Mouse (Mus musculus) hindbrain, embryonic 10.5 days (tissue): ENCODE measurements at regions not wholly inside any gene's neighbourhood (a gene's known extent, or its start where the extent isn't known, plus 50 kb on each side); places are given as distances from the start of the nearest gene placed in this dataset.

Experiments
- DNase-seq: peaks from one replicate; pipeline ENCODE4 v3.0.0-alpha.2; 2017; ENCODE audit warnings: low spot score
- H3K27ac ChIP-seq: fragments of 300-500 bp; sonication (generic); 2 replicates; pipeline ENCODE4 v1.5.1; 2016; ENCODE audit warnings: mild to moderate bottlenecking, moderate library complexity
- H3K27me3 ChIP-seq: fragments of 300-500 bp; sonication (generic); 2 replicates; pipeline ENCODE4 v1.6.1; 2016; ENCODE audit warnings: mild to moderate bottlenecking; ENCODE audit not compliant: poor library complexity, insufficient read depth, severe bottlenecking
- H3K36me3 ChIP-seq: fragments of 300-500 bp; sonication (generic); 2 replicates; pipeline ENCODE4 v1.6.1; 2016; ENCODE audit warnings: mild to moderate bottlenecking, moderate library complexity
- H3K4me1 ChIP-seq: fragments of 300-500 bp; sonication (generic); replicated peaks from 2 replicates; pipeline ENCODE4 v1.6.1; 2016; ENCODE audit warnings: mild to moderate bottlenecking
- H3K4me3 ChIP-seq: fragments of 300-500 bp; sonication (generic); 2 replicates; pipeline ENCODE4 v1.5.1; 2016; ENCODE audit warnings: mild to moderate bottlenecking, moderate library complexity
- H3K9me3 ChIP-seq: fragments of 300-500 bp; sonication (generic); 2 replicates; pipeline ENCODE4 v1.6.1; 2016; ENCODE audit warnings: mild to moderate bottlenecking, moderate library complexity
- WGBS: fragments of 180-500 bp; shearing (Covaris S2); methylation state at CpG from one replicate; pipeline ENCODE4 v1.1.7; 2016; 5-methylcytosine and 5-hydroxymethylcytosine counted together

DNA sequence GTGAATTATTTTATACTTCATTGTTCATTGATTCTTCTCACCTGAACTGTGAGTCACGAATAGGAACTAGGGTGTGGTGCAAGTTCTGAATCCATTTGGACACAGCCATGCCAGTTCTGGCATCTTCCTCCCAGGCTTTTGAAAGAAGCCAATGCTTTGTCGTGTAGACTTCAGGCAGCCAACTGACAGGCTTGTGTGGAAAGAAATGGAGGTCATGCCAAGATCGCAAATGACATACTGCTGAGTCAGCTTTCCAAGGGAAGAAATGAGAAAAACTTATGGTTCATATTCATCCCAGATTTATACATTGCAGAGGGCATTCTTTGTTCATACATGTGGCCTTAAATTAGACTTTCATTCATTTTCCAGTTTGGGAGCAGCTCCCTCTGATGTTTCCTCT is 285.8 kb upstream of the Ndst3 start:
- no peak overlapping the region for H3K27ac ChIP-seq
- no peaks in the 10 kb centered on the region for H3K4me1 ChIP-seq
- H3K27me3 ChIP-seq: no peaks in the 10 kb centered on the region
- H3K4me3 ChIP-seq: no peak overlapping the region
- no peaks in the 10 kb centered on the region for H3K9me3 ChIP-seq
- H3K36me3 ChIP-seq: no peaks in the 10 kb centered on the region
- DNase-seq: no peak
- 89% methylated on average over 3 of the region's 3 CpGs for WGBS

DNA sequence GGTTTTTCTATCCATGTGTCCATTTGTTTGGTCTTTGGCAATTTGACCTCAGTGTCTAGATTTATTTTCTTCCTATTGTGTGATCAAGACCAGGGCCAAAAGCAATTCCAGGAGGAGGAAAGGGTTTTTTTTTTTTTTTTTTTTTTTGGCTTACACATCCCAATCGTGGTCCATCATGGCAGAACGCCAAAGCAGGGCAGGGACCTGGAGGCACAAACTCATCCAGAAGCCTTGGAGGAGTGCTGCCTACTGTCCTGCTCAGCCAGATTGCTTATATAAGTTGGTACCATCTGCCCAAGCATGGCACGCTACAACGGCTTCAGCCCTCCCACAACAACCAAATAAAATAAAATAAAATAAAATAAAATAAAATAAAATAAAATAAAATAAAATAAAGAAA is 286.5 kb upstream of the Ndst3 start:
- no peaks in the 10 kb centered on the region for H3K27me3 ChIP-seq
- no peaks in the 10 kb centered on the region for H3K9me3 ChIP-seq

GRCm38 (mm10) chr3:123983045-123983444 is 292.4 kb upstream of the Ndst3 start:
- Histone ChIP-seq H3K4me1 (no peaks in the 10 kb centered on the region), H3K36me3 (no peaks in the 10 kb centered on the region), H3K4me3 (no peak overlapping the region), H3K27ac (no peak overlapping the region), H3K27me3 (no peaks in the 10 kb centered on the region), H3K9me3 (no peaks in the 10 kb centered on the region)
- DNase-seq: no peak

More for the DNA sequence above, 286.5 kb upstream of the Ndst3 start:
- Histone ChIP-seq H3K4me3 (no peak overlapping the region), H3K4me1 (no peaks in the 10 kb centered on the region), H3K27ac (no peak overlapping the region), H3K36me3 (no peaks in the 10 kb centered on the region)
- DNase-seq: no peak
- 90% methylated on average over 4 of the region's 4 CpGs for WGBS

- Histone ChIP-seq H3K27me3 (no peaks in the 10 kb centered on the region), H3K4me1 (no peaks in the 10 kb centered on the region), H3K9me3 (no peaks in the 10 kb centered on the region), H3K27ac (no peak overlapping the region), H3K4me3 (no peak overlapping the region), H3K36me3 (no peaks in the 10 kb centered on the region)
- no peak for DNase-seq
- 84% methylated on average over 1 of the region's 1 CpGs for WGBS
Measured at GRCm38 (mm10) chr3:123983530-123983929, 292.9 kb upstream of the Ndst3 start.

GRCm38 (mm10) chr3:123984028-123984427 is 293.4 kb upstream of the Ndst3 start:
- Histone ChIP-seq H3K9me3 (no peaks in the 10 kb centered on the region), H3K27me3 (no peaks in the 10 kb centered on the region), H3K4me3 (no peak overlapping the region), H3K36me3 (no peaks in the 10 kb centered on the region), H3K27ac (no peak overlapping the region), H3K4me1 (no peaks in the 10 kb centered on the region)
- 68% methylated on average over 1 of the region's 1 CpGs for WGBS
- no peak for DNase-seq

- no peaks in the 10 kb centered on the region for H3K27me3 ChIP-seq
- H3K27ac ChIP-seq: no peak overlapping the region
- no peaks in the 10 kb centered on the region for H3K9me3 ChIP-seq
- 90% methylated on average over 3 of the region's 3 CpGs for WGBS
- no peak overlapping the region for H3K4me3 ChIP-seq
- no peak for DNase-seq
- no peaks in the 10 kb centered on the region for H3K4me1 ChIP-seq
- H3K36me3 ChIP-seq: no peaks in the 10 kb centered on the region
Measured at GRCm38 (mm10) chr3:123999957-124000616, 309.4 kb upstream of the Ndst3 start.

- H3K27ac ChIP-seq: no peak overlapping the region
- H3K27me3 ChIP-seq: no peaks in the 10 kb centered on the region
- no peaks in the 10 kb centered on the region for H3K9me3 ChIP-seq
- 83% methylated on average over 1 of the region's 1 CpGs for WGBS
- no peak for DNase-seq
- no peak overlapping the region for H3K4me3 ChIP-seq
- H3K36me3 ChIP-seq: no peaks in the 10 kb centered on the region
- no peaks in the 10 kb centered on the region for H3K4me1 ChIP-seq
Measured at GRCm38 (mm10) chr3:124000883-124001282, 310.2 kb upstream of the Ndst3 start.

DNA sequence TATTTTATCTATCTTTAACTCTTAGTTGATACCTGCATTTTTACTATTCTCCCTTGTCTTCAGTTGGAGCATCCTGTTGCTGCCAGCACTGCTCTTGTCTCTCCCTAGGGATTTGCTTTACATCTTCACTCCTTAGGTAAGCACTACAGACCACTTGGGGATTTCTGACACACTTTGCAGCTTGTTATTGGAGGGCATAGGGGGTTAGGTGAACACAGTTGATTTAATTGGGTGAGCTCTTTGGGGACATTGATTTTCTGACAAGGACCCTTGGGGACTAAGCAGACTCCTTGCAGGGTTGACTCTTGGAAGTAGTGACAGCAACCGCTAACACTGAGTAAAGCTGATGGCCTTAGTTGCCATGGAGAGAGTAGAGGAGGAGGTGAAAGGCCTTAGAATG is 309.0 kb upstream of the Tram1l1 start:
- no peaks in the 10 kb centered on the region for H3K9me3 ChIP-seq
- DNase-seq: no peak
- H3K27me3 ChIP-seq: no peaks in the 10 kb centered on the region
- WGBS: 77% methylated on average over 1 of the region's 1 CpGs
- H3K36me3 ChIP-seq: no peaks in the 10 kb centered on the region
- no peak overlapping the region for H3K4me3 ChIP-seq
- H3K27ac ChIP-seq: no peak overlapping the region
- no peaks in the 10 kb centered on the region for H3K4me1 ChIP-seq

DNA sequence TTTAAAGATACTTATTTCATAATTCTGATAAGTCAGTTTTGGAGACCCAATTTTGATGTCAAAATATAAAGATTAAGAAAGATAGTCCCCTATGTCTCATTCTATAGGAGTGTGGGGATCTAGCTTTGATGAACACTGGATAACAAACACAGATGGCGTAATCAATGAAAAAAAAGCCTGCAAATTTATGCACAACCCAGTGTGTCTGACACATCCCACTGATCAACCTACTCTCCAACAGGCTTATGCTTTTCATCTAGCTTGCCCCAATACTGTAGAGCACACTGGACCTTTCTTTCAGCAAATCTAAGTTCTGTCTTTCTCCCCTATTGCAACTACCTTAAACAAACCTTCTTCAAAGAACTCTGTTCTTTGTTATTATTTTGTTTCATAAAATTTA is 302.0 kb upstream of the Tram1l1 start:
- no peak for DNase-seq
- H3K27me3 ChIP-seq: no peaks in the 10 kb centered on the region
- 92% methylated on average over 1 of the region's 1 CpGs for WGBS
- H3K4me3 ChIP-seq: no peak overlapping the region
- no peak overlapping the region for H3K27ac ChIP-seq
- no peaks in the 10 kb centered on the region for H3K9me3 ChIP-seq
- H3K4me1 ChIP-seq: no peaks in the 10 kb centered on the region
- H3K36me3 ChIP-seq: no peaks in the 10 kb centered on the region

DNA sequence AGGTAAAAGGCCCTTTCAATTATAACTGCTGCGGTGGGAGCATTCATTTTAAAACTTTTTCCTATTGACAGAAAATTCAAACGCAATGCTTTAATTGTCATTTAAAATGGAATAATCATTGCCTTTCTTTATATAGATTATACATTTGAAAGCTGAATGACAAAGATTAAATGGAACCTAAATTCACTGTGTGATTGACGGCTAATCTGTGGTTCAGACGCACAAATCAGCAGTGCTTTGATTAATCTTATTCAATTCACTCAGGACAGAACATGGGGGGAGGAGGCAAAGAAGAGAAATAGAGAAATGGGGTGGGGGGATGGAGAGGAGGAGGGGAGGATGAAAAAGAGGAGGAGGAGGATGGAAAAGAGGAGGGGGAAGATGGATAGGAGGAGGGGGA is 294.5 kb upstream of the Tram1l1 start:
- H3K4me3 ChIP-seq: no peak overlapping the region
- DNase-seq: no peak
- 76% methylated on average over 4 of the region's 4 CpGs for WGBS
- no peaks in the 10 kb centered on the region for H3K4me1 ChIP-seq
- H3K27ac ChIP-seq: no peak overlapping the region
- H3K27me3 ChIP-seq: no peaks in the 10 kb centered on the region
- H3K36me3 ChIP-seq: no peaks in the 10 kb centered on the region
- no peaks in the 10 kb centered on the region for H3K9me3 ChIP-seq

DNA sequence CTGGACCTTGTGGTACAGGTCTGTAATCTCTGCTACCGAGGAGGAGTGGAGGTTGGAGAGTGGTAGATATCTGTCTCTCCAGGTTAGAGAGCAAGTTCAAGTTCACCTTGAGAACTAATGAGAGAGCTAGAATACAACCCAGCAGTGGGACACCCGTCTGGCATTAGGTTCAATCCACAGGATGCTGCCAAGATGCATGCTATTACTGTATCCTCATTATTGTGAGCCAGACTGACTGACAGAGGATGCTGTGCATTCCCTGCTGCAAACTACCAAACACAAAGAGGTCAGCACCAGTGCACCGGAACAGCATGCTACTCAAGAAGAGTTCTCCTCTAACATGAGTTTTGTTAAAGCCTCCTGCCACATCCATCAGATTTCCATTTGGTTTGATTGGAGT is 253.6 kb upstream of the Tram1l1 start:
- H3K27ac ChIP-seq: no peak overlapping the region

GRCm38 (mm10) chr3:124067538-124067937 is 253.1 kb upstream of the Tram1l1 start:
- H3K4me1 ChIP-seq: no peaks in the 10 kb centered on the region

More for the DNA sequence above, 253.6 kb upstream of the Tram1l1 start:
- H3K27me3 ChIP-seq: no peaks in the 10 kb centered on the region
- no peak for DNase-seq
- no peak overlapping the region for H3K4me3 ChIP-seq
- no peaks in the 10 kb centered on the region for H3K9me3 ChIP-seq
- 78% methylated on average over 3 of the region's 3 CpGs for WGBS
- H3K4me1 ChIP-seq: no peaks in the 10 kb centered on the region
- H3K36me3 ChIP-seq: no peaks in the 10 kb centered on the region

DNA sequence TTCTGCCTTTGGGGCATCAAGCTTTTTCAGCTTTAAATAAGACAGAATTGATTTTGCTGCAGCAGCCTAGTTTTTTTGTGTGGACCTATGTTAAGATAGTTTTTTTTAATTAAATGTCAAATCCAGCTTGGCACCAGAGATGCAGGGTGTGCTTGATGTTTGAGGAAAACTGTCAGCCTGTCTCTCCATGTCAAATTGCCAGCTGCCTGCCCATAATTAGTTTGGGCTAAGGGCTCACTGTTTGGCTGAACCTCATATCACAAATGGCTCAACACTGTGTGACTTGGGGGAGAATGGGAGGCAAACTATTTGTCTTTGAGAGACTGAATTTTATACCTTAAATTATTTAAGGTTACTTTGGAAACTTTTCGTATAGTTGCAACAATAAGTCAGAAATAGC is 252.7 kb upstream of the Tram1l1 start:
- H3K27me3 ChIP-seq: no peaks in the 10 kb centered on the region
- no peak for DNase-seq
- H3K9me3 ChIP-seq: no peaks in the 10 kb centered on the region
- no peaks in the 10 kb centered on the region for H3K36me3 ChIP-seq
- WGBS: 88% methylated on average over 1 of the region's 1 CpGs
- no peak overlapping the region for H3K27ac ChIP-seq
- H3K4me1 ChIP-seq: no peaks in the 10 kb centered on the region
- H3K4me3 ChIP-seq: no peak overlapping the region

More at GRCm38 (mm10) chr3:124067538-124067937, 253.1 kb upstream of the Tram1l1 start:
- H3K4me3 ChIP-seq: no peak overlapping the region
- no peaks in the 10 kb centered on the region for H3K27me3 ChIP-seq
- no peak for DNase-seq
- H3K9me3 ChIP-seq: no peaks in the 10 kb centered on the region
- 89% methylated on average over 2 of the region's 2 CpGs for WGBS
- no peak overlapping the region for H3K27ac ChIP-seq
- no peaks in the 10 kb centered on the region for H3K36me3 ChIP-seq

GRCm38 (mm10) chr3:124069182-124069581 is 251.5 kb upstream of the Tram1l1 start:
- Histone ChIP-seq H3K27ac (no peak overlapping the region), H3K27me3 (no peaks in the 10 kb centered on the region), H3K4me3 (no peak overlapping the region), H3K9me3 (no peaks in the 10 kb centered on the region), H3K4me1 (no peaks in the 10 kb centered on the region), H3K36me3 (no peaks in the 10 kb centered on the region)
- DNase-seq: no peak
- 78% methylated on average over 1 of the region's 1 CpGs for WGBS
